In the genomic region with DNA sequence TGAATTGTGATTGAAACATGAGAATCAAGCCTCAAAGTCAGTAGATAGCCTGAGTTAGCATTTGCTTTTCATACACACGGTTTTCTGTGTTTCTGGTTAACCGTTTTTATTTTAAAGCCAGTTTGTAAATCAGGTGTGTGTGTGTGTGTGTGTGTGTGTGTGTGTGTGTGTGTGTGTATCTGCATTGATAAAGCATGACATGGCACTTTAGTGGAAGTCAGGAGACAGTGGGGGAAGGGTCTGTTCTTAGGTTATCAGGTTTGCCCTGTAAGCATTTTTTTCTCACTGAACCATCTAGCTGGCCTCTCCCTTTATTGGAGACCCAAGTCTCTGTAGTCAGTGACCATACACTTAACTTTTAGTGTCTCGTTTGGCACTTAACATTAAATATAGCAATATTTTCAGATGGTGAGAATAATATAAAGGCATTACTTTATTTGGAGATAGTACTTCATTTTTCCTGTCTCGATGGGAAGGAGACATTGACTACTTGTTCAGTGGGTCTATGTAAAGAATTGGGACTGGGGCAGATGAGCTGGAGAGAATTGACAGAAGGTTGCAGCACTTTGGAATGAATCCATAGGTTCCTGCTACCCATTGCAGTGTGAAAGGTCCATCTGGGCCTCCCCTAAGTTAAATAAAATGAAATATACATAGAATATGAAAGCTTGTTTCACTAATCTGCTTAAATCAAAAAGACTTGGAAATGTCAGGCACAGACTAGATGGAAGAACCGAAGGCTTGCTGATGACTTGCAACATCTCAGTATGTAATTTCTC, we compare ENCODE assay signal across 17 mouse cellular contexts. TPM values are rescaled to one million over a fixed set of nuclear protein-coding genes. Genes with fewer than 3 reads are reported as not detected.
DNase-seq lines count a peak whose midpoint lies in the region; ATAC-seq and TF ChIP-seq lines count a peak whose summit lies in the region.
"Had no signal": no experiment of that assay in that cellular context is flagged by ENCODE, and none has a peak within 500 bp of the region (broad histone marks: within the 10 kb centered on the region; RNA-seq: fewer than 3 reads in every experiment).

No protein-coding gene starts in this region.

- no peaks in the 10 kb centered on the region for H3K9me3 ChIP-seq in ES-E14 (ENCODE audit: control insufficient read depth, insufficient read depth, low read depth, low read length)
- no peaks in the 10 kb centered on the region for H3K9me3 ChIP-seq in liver, embryonic 12.5 days (replicated peaks)
- no peaks in the 10 kb centered on the region for H3K9me3 ChIP-seq in forebrain, embryonic 16.5 days (ENCODE audit: control insufficient read depth, low read length)
- H3K9me3 ChIP-seq: embryonic facial prominence, embryonic 10.5 days; forebrain, embryonic 13.5 days; heart, embryonic 12.5 days had no signal

- ATAC-seq in cerebellum, adult (ENCODE audit: insufficient number of reproducible peaks, low FRiP score, low TSS enrichment): no peak
- ATAC-seq in liver, embryonic 12.5 days: peak; percentile 59; the same call in 1 of the 2 replicates
- no peak for ATAC-seq in forebrain, embryonic 16.5 days
- ATAC-seq: forebrain, embryonic 13.5 days; hindbrain, postnatal 0 days had no signal

- no peaks in the 10 kb centered on the region for H3K36me3 ChIP-seq in ES-E14 (ENCODE audit: control insufficient read depth, insufficient read depth, low read length, poor library complexity, severe bottlenecking)
- no peaks in the 10 kb centered on the region for H3K36me3 ChIP-seq in liver, embryonic 12.5 days
- no peaks in the 10 kb centered on the region for H3K36me3 ChIP-seq in forebrain, embryonic 16.5 days (ENCODE audit: control insufficient read depth, insufficient read depth)
- H3K36me3 ChIP-seq: embryonic facial prominence, embryonic 10.5 days; heart, embryonic 12.5 days had no signal

- H3K27ac ChIP-seq in ES-E14 (ENCODE audit: insufficient read depth, low read depth, low read length, poor library complexity, severe bottlenecking): no peak overlapping the region
- no peak overlapping the region for H3K27ac ChIP-seq in liver, embryonic 12.5 days
- H3K27ac ChIP-seq in forebrain, embryonic 16.5 days (ENCODE audit: low read length): no peak overlapping the region
- H3K27ac ChIP-seq: embryonic facial prominence, embryonic 10.5 days; forebrain, embryonic 13.5 days; gastrocnemius, adult 2 months; hindbrain, postnatal 0 days had no signal

- WGBS in liver, embryonic 12.5 days (ENCODE audit: insufficient replicate concordance): 73% methylated on average over 5 of the region's 5 CpGs
- WGBS in forebrain, embryonic 16.5 days: 91% methylated on average over 5 of the region's 5 CpGs

- DNase-seq in cerebellum, adult 18-20 months: peak; percentile 13 to 26
- no peak for DNase-seq in ES-E14 (ENCODE audit: low read depth, low spot score)
- DNase-seq in cerebellum, adult 9-11 months: peak; percentile 40
- no peak for DNase-seq in layer of hippocampus, adult 9-11 months
- no peak for DNase-seq in adrenal gland, adult (ENCODE audit: inconsistent age in 2 of 2, low spot score in 1 of 2)
- DNase-seq: adrenal gland, postnatal 10 days; gastrocnemius, adult 2 months; gastrocnemius, postnatal 25 days; heart, postnatal 36 days; kidney, adult 11 months had no signal

- in situ Hi-C loops in ES-E14 (cut with MboI; ENCODE audit: low sequenced_read_pairs in 2 of 2, unreplicated experiment in 2 of 2): no loop called here

- peaks cover 0 to 3% of the 10 kb centered on the region in 2 experiments; a peak in 1 of 4 replicates for H3K4me1 ChIP-seq in ES-E14 (ENCODE audit: control insufficient read depth in 2 of 2, insufficient read depth in 2 of 2, low read length in 2 of 2, poor library complexity in 1 of 2)
- peaks cover 37% of the 10 kb centered on the region for H3K4me1 ChIP-seq in liver, embryonic 12.5 days
- no peaks in the 10 kb centered on the region for H3K4me1 ChIP-seq in forebrain, embryonic 16.5 days (replicated peaks; ENCODE audit: control insufficient read depth, insufficient read depth, low read length)
- H3K4me1 ChIP-seq: embryonic facial prominence, embryonic 10.5 days; forebrain, embryonic 13.5 days; heart, embryonic 12.5 days had no signal

- H3K27me3 ChIP-seq in liver, embryonic 12.5 days (replicated peaks): no peaks in the 10 kb centered on the region
- no peaks in the 10 kb centered on the region for H3K27me3 ChIP-seq in forebrain, embryonic 16.5 days (replicated peaks; ENCODE audit: control insufficient read depth, insufficient read depth, low read length)
- H3K27me3 ChIP-seq: forebrain, embryonic 13.5 days; heart, embryonic 12.5 days had no signal

- H3K4me2 ChIP-seq in liver, embryonic 12.5 days: no peak overlapping the region
- H3K4me2 ChIP-seq in forebrain, embryonic 16.5 days (ENCODE audit: low read length): no peak overlapping the region
- H3K4me2 ChIP-seq: forebrain, embryonic 13.5 days; heart, embryonic 12.5 days had no signal

- no peak overlapping the region for H3K9ac ChIP-seq in ES-E14 (ENCODE audit: insufficient read depth, low read depth, low read length, poor library complexity, severe bottlenecking)
- H3K9ac ChIP-seq in liver, embryonic 12.5 days: no peak overlapping the region
- no peak overlapping the region for H3K9ac ChIP-seq in forebrain, embryonic 16.5 days (replicated peaks; ENCODE audit: low read depth, low read length)
- H3K9ac ChIP-seq: forebrain, embryonic 13.5 days; heart, embryonic 12.5 days had no signal

- no peak overlapping the region for H3K4me3 ChIP-seq in ES-E14 (ENCODE audit: insufficient read depth in 1 of 2, low read depth in 1 of 2, low read length in 2 of 2, poor library complexity in 1 of 2, severe bottlenecking in 1 of 2)
- no peak overlapping the region for H3K4me3 ChIP-seq in liver, embryonic 12.5 days
- H3K4me3 ChIP-seq in forebrain, embryonic 16.5 days (replicated peaks; ENCODE audit: low read length): no peak overlapping the region
- H3K4me3 ChIP-seq: embryonic facial prominence, embryonic 10.5 days; forebrain, embryonic 13.5 days; gastrocnemius, adult 2 months; heart, embryonic 12.5 days had no signal

TF ChIP-seq in ES-E14, 5 proteins besides CTCF, POLR2A, EP300 and RAD21:
- TF ChIP-seq HCFC1 (IDR thresholded peaks at IDR 0.05; ENCODE audit: borderline replicate concordance, insufficient read depth, low read length) (no peak), CHD2 (IDR thresholded peaks at IDR 0.05; ENCODE audit: low read depth, low read length) (no peak), MAFK (IDR thresholded peaks at IDR 0.05; ENCODE audit: insufficient read depth, low read depth, low read length) (peak; percentile 46; the same call in 1 of the 2 replicates)

RNA-seq across cellular contexts. Expression of a gene that starts 20.9 kb away (rescaled TPM):
- total RNA-seq in ES-E14 (2012; rRNA removed): 26.5 and 35.7 TPM in 2 replicates
- polyA plus RNA-seq in liver, embryonic 12.5 days (2016; fragmentation: Nextera tagmentation; extraction: Ambion mirVana): 8.8 and 10.4 TPM in 2 replicates
- 3.6 and 4.0 TPM in 2 replicates for polyA plus RNA-seq in forebrain, embryonic 16.5 days (2015; fragmentation: Nextera tagmentation; extraction: Ambion mirVana)

Comparison
In these comparisons a context has a peak if more than half of its experiments do, and no peak if none do; other contexts are left out.
1. DNase-seq: peak in cerebellum, adult 18-20 months (2 of 2) and cerebellum, adult 9-11 months (single experiment); none in ES-E14 (single experiment), layer of hippocampus, adult 9-11 months (single experiment) and adrenal gland, adult (0 of 2).